Mouse (Mus musculus): ENCODE measurements around the gene Mlxip. TPM values are rescaled to one million over a fixed set of nuclear protein-coding genes. Genes with fewer than 3 reads are reported as not detected.
A peak's percentile ranks its signal among the peaks of the same experiment; 100 is the strongest.

The Mlxip gene
- 61.2 and 75.4 TPM in 2 replicates for polyA plus RNA-seq (2012; rRNA removed)

DNA sequence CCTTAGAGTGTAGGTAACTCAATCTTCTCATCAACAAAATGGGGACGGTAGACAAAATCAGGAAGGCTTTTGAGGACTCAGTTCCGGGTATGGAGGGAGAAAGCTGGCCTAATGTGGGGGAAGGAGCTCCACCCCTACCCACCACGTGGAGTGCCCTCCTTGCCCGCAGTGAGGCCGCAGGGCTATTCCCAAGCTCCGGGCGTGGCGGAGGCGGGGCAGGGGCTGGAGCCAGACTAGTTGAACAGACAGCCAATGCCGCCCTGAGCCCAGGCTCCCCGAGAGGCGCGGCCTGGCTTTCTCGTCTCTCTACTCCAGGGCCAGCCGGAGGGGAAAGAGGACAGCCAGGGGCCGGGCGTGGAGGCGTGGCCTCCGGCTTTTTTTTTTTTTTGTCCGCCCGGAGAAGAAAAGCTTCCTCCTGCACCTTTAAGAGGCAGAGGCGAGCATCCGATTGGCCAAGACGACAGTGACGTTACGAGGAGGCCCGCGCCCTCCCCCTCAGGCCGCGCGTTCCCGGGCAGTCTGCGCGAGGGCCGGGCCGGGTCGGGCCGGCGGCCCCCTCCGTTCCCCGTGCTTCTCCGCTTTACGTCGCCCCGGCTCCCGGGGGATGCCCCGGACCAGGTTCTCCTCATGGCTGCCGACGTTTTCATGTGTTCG is at the start of gene Mlxip:
TSS of gene Mlxip (plus strand) at position 496 of the 654 bp plus-strand sequence.
- TF ChIP-seq POLR2A (IDR thresholded peaks at IDR 0.05; ENCODE audit: borderline replicate concordance, extremely low read depth, low read depth, low read length) (peak; percentile 93), CTCF (IDR thresholded peaks at IDR 0.05; ENCODE audit: insufficient read depth, low read length) (no peak)
- H3K4me1 ChIP-seq (ENCODE audit: control insufficient read depth, insufficient read depth, low read length), result peaks cover 18% of the 10 kb centered on the region
- under 1% methylated on average over 50 of the region's 50 CpGs for whole genome bisulfite sequencing
- DNase-seq, result peak; percentile 94
- H3K4me3 ChIP-seq (replicated peaks; ENCODE audit: extremely low read depth, low read depth, low read length), result peak within 1 kb of the TSS; percentile 98

DNA sequence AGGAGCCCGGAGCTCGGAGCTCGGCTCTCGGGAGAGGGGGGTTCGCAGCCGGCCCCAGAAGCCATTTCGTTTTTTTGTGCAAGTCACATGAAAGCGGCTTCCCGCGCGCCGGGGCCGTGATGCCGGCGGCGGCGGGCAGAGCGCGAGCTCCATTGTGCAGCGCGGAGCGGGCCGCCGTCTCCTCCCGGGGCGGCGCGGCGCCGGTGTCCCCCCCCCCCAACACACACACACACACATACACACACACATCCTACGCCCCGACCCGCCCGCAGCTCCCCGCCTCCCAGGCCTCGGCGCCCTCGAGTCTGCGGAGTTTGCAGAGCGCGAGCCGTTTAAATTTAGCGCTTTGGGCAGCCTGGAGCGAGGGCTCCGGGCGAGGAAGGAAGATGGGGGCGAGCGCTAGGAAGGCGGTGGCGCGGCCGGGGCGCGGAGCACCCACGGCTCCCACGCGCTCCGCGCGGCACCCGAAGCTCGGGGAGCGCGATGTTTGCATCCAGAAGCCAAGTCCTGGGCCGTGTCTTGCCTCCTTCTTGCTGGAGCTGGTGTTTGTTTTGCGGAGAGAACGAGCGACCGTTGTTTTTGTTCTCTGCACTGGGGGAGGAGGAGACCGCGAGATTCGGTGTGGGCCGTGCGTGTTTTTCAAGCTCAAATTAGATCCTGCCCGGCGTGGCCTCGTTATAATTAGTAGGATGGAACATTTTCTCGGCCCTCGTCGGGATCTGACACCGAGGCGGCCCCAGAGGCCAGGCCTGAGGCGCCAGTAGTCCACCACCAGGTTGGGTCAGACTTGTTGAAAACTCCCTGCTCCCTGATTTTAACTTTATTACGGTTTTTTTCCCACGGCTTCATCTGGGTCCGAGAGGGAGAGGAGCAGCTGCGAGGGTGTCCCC is 49.4 kb upstream of the Mlxip start:
- Histone ChIP-seq H3K4me3 (replicated peaks; ENCODE audit: extremely low read depth, low read depth, low read length) (peak overlapping the region; percentile 88), H3K4me1 (ENCODE audit: control insufficient read depth, insufficient read depth, low read length) (0 out of 2 replicates have a peak, but pooled peaks cover 2% of the 10 kb centered on the region)
- TF ChIP-seq POLR2A (IDR thresholded peaks at IDR 0.05; ENCODE audit: borderline replicate concordance, extremely low read depth, low read depth, low read length), result peak; percentile 36; the same call in 1 of the 2 replicates
- no peak for TF ChIP-seq CTCF (IDR thresholded peaks at IDR 0.05; ENCODE audit: insufficient read depth, low read length)
- DNase-seq, result peak; percentile 62
- under 1% methylated on average over 84 of the region's 87 CpGs for WGBS

DNA sequence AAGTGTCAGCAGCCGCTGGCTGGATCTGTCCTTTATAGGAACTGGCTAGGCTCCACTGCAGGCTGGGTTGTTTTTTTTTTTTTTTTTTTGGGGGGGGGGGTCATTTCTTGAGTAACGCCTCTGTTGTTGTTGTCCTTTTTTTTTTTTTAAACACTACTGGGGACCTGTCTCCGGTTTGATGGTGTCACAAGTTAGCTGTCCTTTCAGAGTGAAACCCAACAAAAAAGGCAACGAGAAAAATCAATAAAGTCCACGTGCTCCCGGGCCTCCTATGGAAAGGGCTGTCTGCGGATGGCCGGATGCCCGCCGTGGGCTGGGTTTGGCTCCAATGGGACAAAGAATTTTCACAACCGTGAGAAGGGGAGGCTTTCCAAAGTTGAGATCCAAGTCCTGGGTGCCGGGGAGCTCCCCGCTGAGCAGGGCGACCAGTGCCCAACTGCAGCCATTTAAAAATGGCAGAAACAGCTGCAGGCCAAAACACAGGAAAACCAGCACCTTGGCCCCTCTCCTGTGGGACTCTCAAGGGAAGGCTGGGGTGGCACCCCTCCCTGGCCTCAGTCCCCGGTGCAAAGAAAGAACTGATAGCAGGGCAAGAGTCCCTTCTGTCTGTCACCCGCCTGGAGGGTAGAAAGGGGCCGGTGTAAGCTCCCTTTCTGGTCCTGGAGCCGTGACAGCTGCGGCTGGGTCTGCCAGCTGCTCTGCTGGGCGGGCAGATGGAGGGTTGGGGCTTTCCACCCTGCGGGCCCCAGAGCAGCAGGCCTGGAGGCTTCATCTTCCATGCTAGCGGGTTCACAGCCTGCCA is 48.5 kb upstream of the Mlxip start:
- 8% methylated on average over 22 of the region's 22 CpGs for WGBS
- DNase-seq, result peak; percentile 63
- Histone ChIP-seq H3K4me1 (ENCODE audit: control insufficient read depth, insufficient read depth, low read length) (0 out of 2 replicates have a peak, but pooled peaks cover 2% of the 10 kb centered on the region), H3K4me3 (replicated peaks; ENCODE audit: extremely low read depth, low read depth, low read length) (peak overlapping the region; percentile 88)
- no peak for TF ChIP-seq CTCF (IDR thresholded peaks at IDR 0.05; ENCODE audit: insufficient read depth, low read length)
- peak; percentile 36; the same call in 1 of the 2 replicates for TF ChIP-seq POLR2A (IDR thresholded peaks at IDR 0.05; ENCODE audit: borderline replicate concordance, extremely low read depth, low read depth, low read length)

DNA sequence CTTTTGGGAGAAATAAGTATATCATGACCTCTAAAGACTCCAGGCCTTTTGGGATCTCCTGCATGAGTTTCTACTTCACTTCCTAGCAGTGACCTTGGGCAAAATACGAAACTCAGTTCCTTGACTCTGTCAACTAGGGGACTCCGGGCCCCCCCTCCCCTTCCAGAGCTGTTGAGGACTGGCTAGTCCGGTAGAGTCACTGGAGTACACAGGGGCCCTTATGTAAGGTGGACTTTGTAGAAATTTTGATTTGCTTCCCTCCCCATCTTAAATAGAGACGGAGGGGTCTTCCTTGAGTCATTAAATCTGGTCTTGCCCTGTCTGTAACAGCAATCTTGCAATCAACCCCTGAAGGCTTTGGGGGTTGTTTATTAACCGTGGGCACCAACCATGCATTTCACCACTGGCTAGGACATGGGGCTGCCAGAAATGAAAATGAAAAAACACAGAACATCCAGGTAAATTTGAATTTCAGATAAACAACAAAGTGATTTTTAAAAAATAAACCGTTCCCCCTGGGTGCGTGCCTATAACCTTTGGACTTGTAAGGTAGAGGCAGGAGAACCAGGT is 47.8 kb upstream of the Mlxip start:
- no peak overlapping the region for H3K4me3 ChIP-seq (replicated peaks; ENCODE audit: extremely low read depth, low read depth, low read length)
- DNase-seq, result no peak
- TF ChIP-seq POLR2A (IDR thresholded peaks at IDR 0.05; ENCODE audit: borderline replicate concordance, extremely low read depth, low read depth, low read length) (no peak), CTCF (IDR thresholded peaks at IDR 0.05; ENCODE audit: insufficient read depth, low read length) (no peak)
- 67% methylated on average over 7 of the region's 7 CpGs for WGBS
- 0 out of 2 replicates have a peak, but pooled peaks cover 2% of the 10 kb centered on the region for H3K4me1 ChIP-seq (ENCODE audit: control insufficient read depth, insufficient read depth, low read length)

- Histone ChIP-seq H3K4me3 (replicated peaks; ENCODE audit: extremely low read depth, low read depth, low read length) (no peak overlapping the region), H3K4me1 (ENCODE audit: control insufficient read depth, insufficient read depth, low read length) (0 out of 2 replicates have a peak, but pooled peaks cover 2% of the 10 kb centered on the region)
- no peak for TF ChIP-seq POLR2A (IDR thresholded peaks at IDR 0.05; ENCODE audit: borderline replicate concordance, extremely low read depth, low read depth, low read length)
- no peak for TF ChIP-seq CTCF (IDR thresholded peaks at IDR 0.05; ENCODE audit: insufficient read depth, low read length)
- WGBS, result 80% methylated on average over 2 of the region's 2 CpGs
- no peak for DNase-seq
Measured at GRCm38 (mm10) chr5:123347985-123348384, 46.6 kb upstream of the Mlxip start.

- no peak for DNase-seq
- TF ChIP-seq POLR2A (IDR thresholded peaks at IDR 0.05; ENCODE audit: borderline replicate concordance, extremely low read depth, low read depth, low read length) (no peak), CTCF (IDR thresholded peaks at IDR 0.05; ENCODE audit: insufficient read depth, low read length) (peak; percentile 18; the same call in 1 of the 2 replicates)
- Histone ChIP-seq H3K4me1 (ENCODE audit: control insufficient read depth, insufficient read depth, low read length) (no peaks in the 10 kb centered on the region), H3K4me3 (replicated peaks; ENCODE audit: extremely low read depth, low read depth, low read length) (no peak overlapping the region)
- WGBS, result 51% methylated on average over 10 of the region's 10 CpGs
Measured at GRCm38 (mm10) chr5:123350386-123350785, 44.2 kb upstream of the Mlxip start.

DNA sequence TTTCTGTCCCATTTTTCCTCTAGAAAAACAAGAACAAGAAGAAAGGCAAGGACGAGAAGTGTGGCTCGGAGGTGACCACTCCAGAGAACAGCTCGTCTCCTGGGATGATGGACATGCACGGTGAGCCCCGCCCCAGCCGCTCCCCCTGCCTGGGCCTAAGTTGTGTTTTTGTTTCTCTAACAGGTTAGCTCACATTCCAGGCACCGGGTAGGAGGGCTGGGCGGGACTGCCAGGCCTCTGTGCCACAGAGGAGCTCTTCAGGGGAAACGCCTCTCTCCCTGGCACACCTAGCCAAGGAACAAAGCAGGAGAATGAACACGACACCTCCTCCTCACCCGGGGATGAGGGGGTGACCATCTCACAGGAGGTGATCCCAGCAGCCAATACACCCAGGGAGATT is 38.7 kb upstream of the Mlxip start:
- H3K4me1 ChIP-seq (ENCODE audit: control insufficient read depth, insufficient read depth, low read length), result no peaks in the 10 kb centered on the region
- peak; percentile 56 for DNase-seq
- H3K4me3 ChIP-seq (replicated peaks; ENCODE audit: extremely low read depth, low read depth, low read length), result no peak overlapping the region
- 59% methylated on average over 11 of the region's 11 CpGs for WGBS
- TF ChIP-seq CTCF (IDR thresholded peaks at IDR 0.05; ENCODE audit: insufficient read depth, low read length), result no peak
- no peak for TF ChIP-seq POLR2A (IDR thresholded peaks at IDR 0.05; ENCODE audit: borderline replicate concordance, extremely low read depth, low read depth, low read length)

DNA sequence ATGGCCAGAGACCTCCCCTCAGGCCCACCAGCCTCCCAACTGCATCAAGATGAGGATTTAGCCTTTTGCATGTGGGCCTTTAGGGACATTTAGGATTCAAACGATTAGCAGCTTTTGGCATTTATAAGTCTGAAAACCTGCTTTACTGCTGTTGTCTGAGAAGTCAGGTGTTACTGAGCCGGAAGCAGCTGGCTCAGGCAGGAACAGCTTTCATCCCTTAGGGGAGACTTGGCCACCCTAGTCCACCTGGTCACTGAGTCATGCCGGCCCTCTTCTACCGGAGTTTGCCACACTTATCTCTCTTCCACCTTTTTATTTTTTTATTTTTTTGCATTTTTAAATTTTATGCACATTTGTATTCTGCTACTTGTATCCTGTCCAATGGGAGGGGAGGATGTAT is 37.3 kb upstream of the Mlxip start:
- Histone ChIP-seq H3K4me3 (replicated peaks; ENCODE audit: extremely low read depth, low read depth, low read length) (no peak overlapping the region), H3K4me1 (ENCODE audit: control insufficient read depth, insufficient read depth, low read length) (no peaks in the 10 kb centered on the region)
- no peak for DNase-seq
- 89% methylated on average over 4 of the region's 4 CpGs for WGBS
- no peak for TF ChIP-seq CTCF (IDR thresholded peaks at IDR 0.05; ENCODE audit: insufficient read depth, low read length)
- TF ChIP-seq POLR2A (IDR thresholded peaks at IDR 0.05; ENCODE audit: borderline replicate concordance, extremely low read depth, low read depth, low read length), result no peak
